Mouse (Mus musculus) G1E (cell line): ENCODE data around the gene Thada. TPM values are rescaled to one million over a fixed set of nuclear protein-coding genes. Genes with fewer than 3 reads are reported as not detected.

Experiments
- ATAC-seq: 2 replicates; pipeline ENCODE4 v1.8.0; 2016; ENCODE audit warnings: mild to moderate bottlenecking; ENCODE audit not compliant: insufficient number of reproducible peaks, poor library complexity, low FRiP score, severe bottlenecking; ENCODE audit errors: extremely low read depth
- DNase-seq: peaks from one replicate; pipeline ENCODE4 v3.0.0; 2012; ENCODE audit warnings: low spot score
- H3K27me3 ChIP-seq: 2 replicates; pipeline ENCODE4 v1.6.1; 2012; ENCODE audit warnings: mild to moderate bottlenecking, low read length, inconsistent platforms; ENCODE audit not compliant: insufficient read depth
- H3K36me3 ChIP-seq: replicated peaks from 2 replicates; pipeline ENCODE3; 2012; ENCODE audit warnings: mild to moderate bottlenecking, inconsistent platforms
- H3K4me1 ChIP-seq: 2 replicates; pipeline ENCODE4 v1.6.1; 2012; ENCODE audit warnings: low read depth, low read length, inconsistent platforms, mixed read lengths; ENCODE audit not compliant: insufficient read depth
- H3K4me3 ChIP-seq: 2 replicates; pipeline ENCODE4 v1.5.1; 2012; ENCODE audit warnings: low read depth, mild to moderate bottlenecking, inconsistent platforms, low read length, moderate library complexity, mixed read lengths
- H3K9me3 ChIP-seq: replicated peaks from 2 replicates; pipeline ENCODE4 v1.6.1; 2012; ENCODE audit warnings: inconsistent platforms
- CTCF ChIP-seq: IDR thresholded peaks from 2 replicates; pipeline ENCODE4 v1.5.1; 2012; ENCODE audit warnings: low read depth, low read length, inconsistent platforms, mixed read lengths
- GATA1 ChIP-seq: IDR thresholded peaks from 2 replicates; pipeline ENCODE4 v1.6.1; 2012; ENCODE audit warnings: borderline replicate concordance, low read length, inconsistent platforms, mixed read lengths
- GATA2 ChIP-seq: IDR thresholded peaks from 2 replicates; pipeline ENCODE4 v1.6.1; 2012; ENCODE audit warnings: low read depth, low read length, inconsistent platforms, borderline replicate concordance
- POLR2AphosphoS5 ChIP-seq: IDR thresholded peaks from 2 replicates; pipeline ENCODE4 v1.6.1; 2012; ENCODE audit warnings: low read depth, low read length, inconsistent platforms; ENCODE audit not compliant: insufficient replicate concordance
- TAL1 ChIP-seq: conservative IDR thresholded peaks from 2 replicates; pipeline ENCODE4 v1.6.1; 2012; ENCODE audit warnings: low read depth, low read length, inconsistent platforms, mixed read lengths
- polyA plus RNA-seq: library from polyadenylated mRNA; stranded (reverse); fragments of >175 nt; gene quantifications from 2 replicates; pipeline ENCODE4 v1.2.3, GENCODE M21; 2012
- total RNA-seq, 2 experiments: library from RNA; stranded (forward) in 1 of 2; stranded (reverse) in 1 of 2; fragments of 200-1000 nt in 1 of 2; fragments of >200 nt in 1 of 2; fragmentation: Nextera tagmentation in 1 of 2; gene quantifications; 2 replicates each; pipeline ENCODE4 v1.2.3; 2014 to 2017

The Thada gene
- total and polyA plus RNA-seq, 3 experiments: 2.8 to 55.2 (median 28.1) TPM

- Histone ChIP-seq H3K4me3 (no peak overlapping the region), H3K27me3 (no peaks in the 10 kb centered on the region), H3K36me3 (peaks cover 93% of the 10 kb centered on the region), H3K4me1 (no peaks in the 10 kb centered on the region), H3K9me3 (no peaks in the 10 kb centered on the region)
- TF ChIP-seq GATA2: no peak
- no peak for TF ChIP-seq GATA1
- no peak for TF ChIP-seq CTCF
- no peak for TF ChIP-seq TAL1
- no peak for TF ChIP-seq POLR2AphosphoS5
- no peak for ATAC-seq
- no peak for DNase-seq
Observed at GRCm38 (mm10) chr17:84217696-84218095, 248.3 kb downstream of the Thada start.

GRCm38 (mm10) chr17:84215264-84215960 lies 250.6 kb downstream of the Thada start:
- H3K27me3 ChIP-seq: no peaks in the 10 kb centered on the region
- DNase-seq (no peak), ATAC-seq (no peak)
- H3K4me1 ChIP-seq: no peaks in the 10 kb centered on the region
- no peaks in the 10 kb centered on the region for H3K9me3 ChIP-seq
- peaks cover 95% of the 10 kb centered on the region for H3K36me3 ChIP-seq
- TF ChIP-seq TAL1 (no peak), POLR2AphosphoS5 (no peak), GATA1 (no peak), CTCF (no peak), GATA2 (no peak)
- no peak overlapping the region for H3K4me3 ChIP-seq

GRCm38 (mm10) chr17:84213464-84213863 lies 252.5 kb downstream of the Thada start:
- ATAC-seq: no peak

GRCm38 (mm10) chr17:84207611-84208010 lies 258.4 kb downstream of the Thada start:
- TF ChIP-seq GATA1: no peak
- no peak for TF ChIP-seq GATA2
- TF ChIP-seq POLR2AphosphoS5: no peak
- no peak for TF ChIP-seq TAL1
- TF ChIP-seq CTCF: no peak
- Histone ChIP-seq H3K4me3 (no peak overlapping the region), H3K27me3 (no peaks in the 10 kb centered on the region), H3K4me1 (no peaks in the 10 kb centered on the region; the same call in 1 of the 2 replicates), H3K36me3 (peaks cover 85% of the 10 kb centered on the region), H3K9me3 (no peaks in the 10 kb centered on the region)
- DNase-seq (no peak), ATAC-seq (no peak)

More at GRCm38 (mm10) chr17:84213464-84213863, 252.5 kb downstream of the Thada start:
- no peak for DNase-seq
- Histone ChIP-seq H3K4me1 (no peaks in the 10 kb centered on the region), H3K27me3 (no peaks in the 10 kb centered on the region), H3K9me3 (no peaks in the 10 kb centered on the region), H3K4me3 (no peak overlapping the region), H3K36me3 (peaks cover 92% of the 10 kb centered on the region)
- TF ChIP-seq GATA1 (no peak), POLR2AphosphoS5 (no peak), GATA2 (no peak), CTCF (no peak), TAL1 (no peak)

GRCm38 (mm10) chr17:84206239-84206638 lies 259.8 kb downstream of the Thada start:
- DNase-seq (no peak), ATAC-seq (no peak)
- Histone ChIP-seq H3K4me1 (no peaks in the 10 kb centered on the region; the same call in 1 of the 2 replicates), H3K9me3 (no peaks in the 10 kb centered on the region), H3K27me3 (no peaks in the 10 kb centered on the region), H3K36me3 (peaks cover 73% of the 10 kb centered on the region), H3K4me3 (no peak overlapping the region)
- no peak for TF ChIP-seq CTCF
- no peak for TF ChIP-seq TAL1
- no peak for TF ChIP-seq GATA2
- no peak for TF ChIP-seq GATA1
- TF ChIP-seq POLR2AphosphoS5: no peak

GRCm38 (mm10) chr17:84204962-84205361 lies 261.0 kb downstream of the Thada start:
- Histone ChIP-seq H3K4me3 (no peak overlapping the region), H3K4me1 (no peaks in the 10 kb centered on the region; the same call in 1 of the 2 replicates), H3K36me3 (peaks cover 73% of the 10 kb centered on the region), H3K27me3 (no peaks in the 10 kb centered on the region), H3K9me3 (no peaks in the 10 kb centered on the region)
- TF ChIP-seq GATA2 (no peak), CTCF (no peak), POLR2AphosphoS5 (no peak), TAL1 (no peak), GATA1 (no peak)
- ATAC-seq (no peak), DNase-seq (no peak)

- Histone ChIP-seq H3K36me3 (peaks cover 73% of the 10 kb centered on the region), H3K4me1 (no peaks in the 10 kb centered on the region; the same call in 1 of the 2 replicates), H3K4me3 (no peak overlapping the region), H3K9me3 (no peaks in the 10 kb centered on the region), H3K27me3 (no peaks in the 10 kb centered on the region)
- TF ChIP-seq GATA2 (no peak), GATA1 (no peak), POLR2AphosphoS5 (no peak), CTCF (no peak), TAL1 (no peak)
- DNase-seq (no peak), ATAC-seq (no peak)
Observed at GRCm38 (mm10) chr17:84203340-84203739, 262.7 kb downstream of the Thada start.
